Mouse (Mus musculus): ENCODE measurements around the gene Cgas. TPM values are rescaled to one million over a fixed set of nuclear protein-coding genes. Genes with fewer than 3 reads are reported as not detected.

Cgas gene
- total and polyA plus RNA-seq, 3 experiments, result 19.0 to 20.9 TPM; not detected in 1

DNA sequence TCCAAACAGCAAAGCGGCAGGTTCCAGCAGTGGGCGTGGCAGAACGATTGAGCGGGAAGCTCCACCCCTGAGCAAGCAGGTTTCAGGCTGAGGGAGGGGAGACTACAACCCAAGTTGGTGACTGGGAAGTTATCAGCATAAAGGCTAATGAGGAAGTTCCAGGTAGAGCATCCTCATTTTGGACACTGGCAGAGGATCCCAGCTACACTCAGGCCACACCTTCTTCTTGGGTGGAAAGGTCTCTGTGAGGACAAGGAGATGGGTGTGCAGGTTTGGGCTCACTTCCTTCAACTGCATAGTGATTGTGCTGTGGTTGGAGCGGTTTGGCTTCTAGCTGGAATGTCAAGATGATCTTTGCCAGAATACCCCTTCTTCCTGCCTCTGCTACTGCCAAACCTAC, 53.1 kb downstream of the Cgas start:
- TF ChIP-seq TAL1 (IDR thresholded peaks at IDR 0.05; ENCODE audit: low read length) (no peak), ZMIZ1 (IDR thresholded peaks at IDR 0.05; ENCODE audit: low read depth, low read length) (no peak), MXI1 (IDR thresholded peaks at IDR 0.05; ENCODE audit: low read depth, low read length) (no peak), SMC3 (IDR thresholded peaks at IDR 0.05; ENCODE audit: low read depth, low read length) (no peak), ZKSCAN1 (IDR thresholded peaks at IDR 0.05; ENCODE audit: low read depth, low read length) (no peak), MEF2A (IDR thresholded peaks at IDR 0.05; ENCODE audit: extremely low read depth, insufficient replicate concordance, low read depth, low read length, poor library complexity, severe bottlenecking) (no peak), BHLHE40 (IDR thresholded peaks at IDR 0.05; ENCODE audit: borderline replicate concordance, low read depth, low read length) (no peak), CHD1 (IDR thresholded peaks at IDR 0.05; ENCODE audit: low read depth, low read length) (no peak), MAFK (IDR thresholded peaks at IDR 0.05; ENCODE audit: borderline replicate concordance, low read depth, low read length) (no peak), MAX (IDR thresholded peaks at IDR 0.05; ENCODE audit: low read length) (no peak), USF2 (IDR thresholded peaks at IDR 0.05; ENCODE audit: borderline replicate concordance in 1 of 2, insufficient read depth in 1 of 2, low read depth in 1 of 2, low read length in 2 of 2) (no peak)
- Histone ChIP-seq H3K27me3 (ENCODE audit: control insufficient read depth in 1 of 2, insufficient read depth in 2 of 2, low read length in 2 of 2) (no peaks in the 10 kb centered on the region), H3K9me3 (replicated peaks; ENCODE audit: insufficient read depth, low read length) (no peaks in the 10 kb centered on the region), H3K4me3 (ENCODE audit: control insufficient read depth in 1 of 2, insufficient read depth in 1 of 2, low read depth in 2 of 2, low read length in 2 of 2) (no peak overlapping the region), H3K79me2 (ENCODE audit: control insufficient read depth, insufficient read depth, low read length, poor library complexity) (peaks cover 4% of the 10 kb centered on the region), H3K9ac (ENCODE audit: control insufficient read depth, low read depth, low read length, poor library complexity, severe bottlenecking) (no peak overlapping the region), H3K4me1 (ENCODE audit: control insufficient read depth in 1 of 2, insufficient read depth in 2 of 2, low read length in 2 of 2) (peaks cover 4 to 9% of the 10 kb centered on the region in 2 experiments; a peak in 3 of 4 replicates), H3K27ac (ENCODE audit: control insufficient read depth, low read depth, low read length) (no peak overlapping the region), H3K36me3 (ENCODE audit: control insufficient read depth in 1 of 2, insufficient read depth in 2 of 2, low read length in 2 of 2) (peaks cover 0 to 6% of the 10 kb centered on the region in 2 experiments; a peak in 2 of 4 replicates)
- peak; percentile 54 for DNase-seq (ENCODE audit: low read depth, low spot score)

DNA sequence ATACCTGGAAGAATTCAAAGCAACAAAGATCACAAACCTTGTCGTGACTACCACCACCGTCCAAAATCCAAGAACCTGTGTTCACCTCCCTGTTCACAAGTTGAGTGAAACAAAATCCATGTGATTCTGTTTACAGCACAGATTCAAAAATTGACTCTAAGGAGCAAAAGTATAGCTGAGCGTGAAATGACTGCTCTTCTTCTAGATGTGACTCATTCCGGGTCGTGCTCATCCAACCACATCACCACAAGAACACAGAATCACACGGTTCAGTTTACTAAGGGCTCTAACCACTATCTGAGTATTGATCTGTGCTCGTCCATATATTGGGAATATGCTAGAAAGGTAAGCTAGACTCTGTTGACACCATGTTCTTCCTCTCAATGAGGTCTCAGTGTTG, 56.1 kb downstream of the Cgas start:
- no peaks in the 10 kb centered on the region for H3K9me3 ChIP-seq (replicated peaks; ENCODE audit: insufficient read depth, low read length)
- H3K27me3 ChIP-seq (ENCODE audit: control insufficient read depth in 1 of 2, insufficient read depth in 2 of 2, low read length in 2 of 2), result no peaks in the 10 kb centered on the region; a peak in 1 of 4 replicates
- no peak for TF ChIP-seq CHD2 (IDR thresholded peaks at IDR 0.05; ENCODE audit: low read length)
- no peak for TF ChIP-seq MYC (IDR thresholded peaks at IDR 0.05; ENCODE audit: low read depth, low read length)
- no peak for TF ChIP-seq USF2 (IDR thresholded peaks at IDR 0.05; ENCODE audit: borderline replicate concordance in 1 of 2, insufficient read depth in 1 of 2, low read depth in 1 of 2, low read length in 2 of 2)
- no peak for TF ChIP-seq EP300 (IDR thresholded peaks at IDR 0.05; ENCODE audit: low read depth in 1 of 2, low read length in 2 of 2)
- TF ChIP-seq POLR2AphosphoS5 (IDR thresholded peaks at IDR 0.05; ENCODE audit: borderline replicate concordance, low read depth, low read length), result no peak
- no peak for TF ChIP-seq E2F4 (IDR thresholded peaks at IDR 0.05; ENCODE audit: borderline replicate concordance, low read depth, low read length)
- no peak for TF ChIP-seq MAX (IDR thresholded peaks at IDR 0.05; ENCODE audit: low read length)
- TF ChIP-seq BHLHE40 (IDR thresholded peaks at IDR 0.05; ENCODE audit: borderline replicate concordance, low read depth, low read length), result no peak
- peaks cover 0 to 3% of the 10 kb centered on the region in 2 experiments; a peak in 1 of 4 replicates for H3K4me1 ChIP-seq (ENCODE audit: control insufficient read depth in 1 of 2, insufficient read depth in 2 of 2, low read length in 2 of 2)
- no peak overlapping the region for H3K9ac ChIP-seq (ENCODE audit: control insufficient read depth, low read depth, low read length, poor library complexity, severe bottlenecking)
- DNase-seq (ENCODE audit: low read depth, low spot score), result no peak
- 0 out of 4 replicates have a peak, but pooled peaks cover 0 to 2% of the 10 kb centered on the region in 2 experiments for H3K36me3 ChIP-seq (ENCODE audit: control insufficient read depth in 1 of 2, insufficient read depth in 2 of 2, low read length in 2 of 2)
- H3K79me2 ChIP-seq (ENCODE audit: control insufficient read depth, insufficient read depth, low read length, poor library complexity), result no peaks in the 10 kb centered on the region
- H3K4me3 ChIP-seq (ENCODE audit: control insufficient read depth in 1 of 2, insufficient read depth in 1 of 2, low read depth in 2 of 2, low read length in 2 of 2), result no peak overlapping the region
- no peak overlapping the region for H3K27ac ChIP-seq (ENCODE audit: control insufficient read depth, low read depth, low read length)
